Mouse (Mus musculus): ENCODE results near the gene Capg. TPM values are rescaled to one million over a fixed set of nuclear protein-coding genes. Genes with fewer than 3 reads are reported as not detected.

Gene Capg
- total and polyA plus RNA-seq, 3 experiments, result 241 to 283 TPM; not detected in 1

- TF ChIP-seq MYC (IDR thresholded peaks at IDR 0.05; ENCODE audit: low read depth, low read length) (peak; percentile 13; the same call in 1 of the 2 replicates), SIN3A (IDR thresholded peaks at IDR 0.05; ENCODE audit: low read length) (peak; percentile 19; the same call in 1 of the 2 replicates), GABPA (IDR thresholded peaks at IDR 0.05; ENCODE audit: low read depth, low read length) (no peak), TCF12 (IDR thresholded peaks at IDR 0.05; ENCODE audit: low read depth, low read length) (peak; percentile 7; the same call in 1 of the 2 replicates), NELFE (IDR thresholded peaks at IDR 0.05; ENCODE audit: low read depth, low read length) (peak; percentile 52; the same call in 1 of the 2 replicates)
Observed at GRCm38 (mm10) chr6:72552171-72553078, 8.2 kb downstream of the Capg start (continued).

GRCm38 (mm10) chr6:72553079-72553412 lies 8.9 kb downstream of the Capg start:
- Histone ChIP-seq H3K27me3 (ENCODE audit: control insufficient read depth in 1 of 2, insufficient read depth in 2 of 2, low read length in 2 of 2) (no peaks in the 10 kb centered on the region), H3K9ac (ENCODE audit: control insufficient read depth, low read depth, low read length, poor library complexity, severe bottlenecking) (peak overlapping the region; percentile 77), H3K4me1 (ENCODE audit: control insufficient read depth in 1 of 2, insufficient read depth in 2 of 2, low read length in 2 of 2) (peaks cover 24 to 38% of the 10 kb centered on the region in 2 experiments), H3K9me3 (replicated peaks; ENCODE audit: insufficient read depth, low read length) (no peaks in the 10 kb centered on the region), H3K36me3 (ENCODE audit: control insufficient read depth in 1 of 2, insufficient read depth in 2 of 2, low read length in 2 of 2) (peaks cover 0 to 30% of the 10 kb centered on the region in 2 experiments; a peak in 2 of 4 replicates), H3K27ac (ENCODE audit: control insufficient read depth, low read depth, low read length) (peak overlapping the region; percentile 76), H3K4me3 (ENCODE audit: control insufficient read depth in 1 of 2, insufficient read depth in 1 of 2, low read depth in 2 of 2, low read length in 2 of 2) (peak overlapping the region; percentile 49 to 72), H3K79me2 (ENCODE audit: control insufficient read depth, insufficient read depth, low read length, poor library complexity) (peaks cover 23% of the 10 kb centered on the region)
- no peak for DNase-seq (ENCODE audit: low read depth, low spot score)
- no peak for TF ChIP-seq MEF2A (IDR thresholded peaks at IDR 0.05; ENCODE audit: extremely low read depth, insufficient replicate concordance, low read depth, low read length, poor library complexity, severe bottlenecking)
- TF ChIP-seq POLR2AphosphoS5 (IDR thresholded peaks at IDR 0.05; ENCODE audit: borderline replicate concordance, low read depth, low read length), result no peak
- TF ChIP-seq RAD21 (IDR thresholded peaks at IDR 0.05; ENCODE audit: low read depth, low read length), result no peak
- no peak for TF ChIP-seq ZKSCAN1 (IDR thresholded peaks at IDR 0.05; ENCODE audit: low read depth, low read length)
- no peak for TF ChIP-seq ZC3H11A (IDR thresholded peaks at IDR 0.05; ENCODE audit: low read depth, low read length)
- TF ChIP-seq EP300 (IDR thresholded peaks at IDR 0.05; ENCODE audit: low read depth in 1 of 2, low read length in 2 of 2), result no peak
- TF ChIP-seq MYC (IDR thresholded peaks at IDR 0.05; ENCODE audit: low read depth, low read length), result no peak
- no peak for TF ChIP-seq MXI1 (IDR thresholded peaks at IDR 0.05; ENCODE audit: low read depth, low read length)
- no peak for TF ChIP-seq CHD1 (IDR thresholded peaks at IDR 0.05; ENCODE audit: low read depth, low read length)
- no peak for TF ChIP-seq ELF1 (IDR thresholded peaks at IDR 0.05; ENCODE audit: low read depth, low read length)
- no peak for TF ChIP-seq NRF1 (IDR thresholded peaks at IDR 0.05; ENCODE audit: insufficient read depth, low read depth, low read length, poor library complexity, severe bottlenecking)
- TF ChIP-seq ZNF384 (IDR thresholded peaks at IDR 0.05; ENCODE audit: low read depth, low read length), result no peak
- TF ChIP-seq TCF12 (IDR thresholded peaks at IDR 0.05; ENCODE audit: low read depth, low read length), result no peak
